Mouse (Mus musculus): ENCODE measurements around the gene Zscan22.

GRCm38 (mm10) chr7:12926316-12926715 is 28.7 kb downstream of the Zscan22 start:
- no peak for TF ChIP-seq CTCF (IDR thresholded peaks at IDR 0.05; ENCODE audit: low read depth)
- no peak for TF ChIP-seq EP300 (IDR thresholded peaks at IDR 0.05; ENCODE audit: low read depth)

Measured in liver, embryonic 14.5 days (tissue).